Mouse (Mus musculus) forebrain, embryonic 14.5 days (tissue): ENCODE results near the gene Slc10a6. TPM values are rescaled to one million over a fixed set of nuclear protein-coding genes. Genes with fewer than 3 reads are reported as not detected.

Experiments used
- polyA plus RNA-seq: library from polyadenylated mRNA; unstranded; fragments of >200 nt; fragmentation: Nextera tagmentation; extraction: Ambion mirVana; gene quantifications from 2 replicates; pipeline ENCODE4 v1.2.1, GENCODE M21; 2014

Slc10a6 gene
- polyA plus RNA-seq, 1 experiment from 2014 or later = 0.08 TPM

Other genes with a start within 250 kb of the Slc10a6 start
- gene Ptpn13, start 204.2 kb downstream of the Slc10a6 start, polyA plus RNA-seq = 4.8 and 5.6 TPM in 2 replicates
- gene 1700016H13Rik, start 26.6 kb upstream of the Slc10a6 start, polyA plus RNA-seq = 0.38 and 0.68 TPM in 2 replicates
- gene Aff1, start 63.0 kb upstream of the Slc10a6 start, polyA plus RNA-seq = 1.5 and 2.6 TPM in 2 replicates